Mouse (Mus musculus): ENCODE measurements around the gene St8sia2. TPM values are rescaled to one million over a fixed set of nuclear protein-coding genes. Genes with fewer than 3 reads are reported as not detected.

Gene St8sia2
- total RNA-seq, 2 experiments from 2014 or later, result 0.19 TPM

- intact Hi-C loops (cut with DNase I), result no loop called here
- no peak for DNase-seq
Measured at GRCm38 (mm10) chr7:73890891-73891610, 122.4 kb downstream of the St8sia2 start.

- intact Hi-C loops (cut with DNase I), result no loop called here
- no peak for DNase-seq
Measured at GRCm38 (mm10) chr7:73890466-73890865, 123.0 kb downstream of the St8sia2 start.

All from heart, postnatal 36 days (tissue).